Mouse (Mus musculus) cerebellum, adult 2 months (tissue): ENCODE measurements around the gene Gm17019. TPM values are rescaled to one million over a fixed set of nuclear protein-coding genes. Genes with fewer than 3 reads are reported as not detected.
"Not testable (repeated sequence)": the region's sequence is repeated elsewhere in the genome, so short reads cannot be mapped to it uniquely, and the experiment has no call there.

Source experiments
- DNase-seq, 2 experiments: peaks; one replicate each; pipeline ENCODE4 v3.0.0; 2021
- H3K27ac ChIP-seq: fragments of 200-500 bp; 2 replicates; pipeline ENCODE4 v1.5.1; 2012; ENCODE audit warnings: low read length, control low read depth, inconsistent platforms; ENCODE audit not compliant: insufficient read depth
- H3K27me3 ChIP-seq: fragments of 200-500 bp; 2 replicates; pipeline ENCODE4 v1.6.1; 2012; ENCODE audit warnings: inconsistent platforms, mild to moderate bottlenecking, low read length, moderate library complexity; ENCODE audit not compliant: control insufficient read depth, insufficient read depth
- H3K4me1 ChIP-seq: fragments of 200-500 bp; 2 replicates; pipeline ENCODE4 v1.6.1; 2011; ENCODE audit warnings: low read length; ENCODE audit not compliant: control insufficient read depth, insufficient read depth
- H3K4me3 ChIP-seq: fragments of 200-500 bp; replicated peaks from 2 replicates; pipeline ENCODE3; 2011; ENCODE audit warnings: mild to moderate bottlenecking, low read depth, low read length, control low read depth; ENCODE audit not compliant: insufficient read depth
- WGBS: fragments of 180-500 bp; shearing (Covaris S2); methylation state at CpG from one replicate; pipeline ENCODE4 v1.1.7; 2018; 5-methylcytosine and 5-hydroxymethylcytosine counted together
- polyA plus RNA-seq: library from polyadenylated mRNA; depleted of rRNA; stranded (reverse); fragments of >200 nt; gene quantifications from 2 replicates; pipeline ENCODE4 v1.2.3, GENCODE M21; 2012; rRNA removed

The Gm17019 gene
- polyA plus RNA-seq, 1 experiment, result not detected

- not testable (repeated sequence) for H3K27me3 ChIP-seq, H3K4me3 ChIP-seq, H3K4me1 ChIP-seq, H3K27ac ChIP-seq, DNase-seq
- 36% methylated on average over 6 of the region's 6 CpGs for WGBS
Measured at GRCm38 (mm10) chr5:14986649-14987387, 46.0 kb downstream of the Gm17019 start.

Other genes starting within 250 kb of the Gm17019 start
- not detected in 2 replicates for gene Gm9758, start 118.1 kb downstream of the Gm17019 start, polyA plus RNA-seq
- gene Speer4e, start 94.6 kb downstream of the Gm17019 start, polyA plus RNA-seq, result not detected in 2 replicates
- gene Gm10354, start 54.1 kb downstream of the Gm17019 start, polyA plus RNA-seq, result not detected in 2 replicates